Mouse (Mus musculus): ENCODE measurements around the gene Esyt1.

- no peak for TF ChIP-seq CTCF (IDR thresholded peaks at IDR 0.05; ENCODE audit: borderline replicate concordance, insufficient read depth, low read length)
- no peak for TF ChIP-seq POLR2A (IDR thresholded peaks at IDR 0.05; ENCODE audit: low read depth, low read length)
Measured at GRCm38 (mm10) chr10:128526366-128527356, 990 bp upstream of the Esyt1 start.

All from embryonic fibroblast, embryonic 13.5 days (primary cell).